Mouse (Mus musculus): ENCODE results near the gene Tm9sf2. TPM values are rescaled to one million over a fixed set of nuclear protein-coding genes. Genes with fewer than 3 reads are reported as not detected.

The Tm9sf2 gene
- total RNA-seq, 2 experiments from 2014 or later = 128 to 132 TPM

GRCm38 (mm10) chr14:122168912-122169311 is 62.1 kb downstream of the Tm9sf2 start:
- intact Hi-C loops (cut with DNase I) = no loop called here
- no peak for DNase-seq

- DNase-seq = no peak
- intact Hi-C loops (cut with DNase I) = no loop called here
These were observed 63.5 kb downstream of the Tm9sf2 start for GRCm38 (mm10) chr14:122170202-122170781.

GRCm38 (mm10) chr14:122171031-122171430 is 64.2 kb downstream of the Tm9sf2 start:
- no peak for DNase-seq
- intact Hi-C loops (cut with DNase I) = no loop called here

- intact Hi-C loops (cut with DNase I) = no loop called here
- DNase-seq = no peak
These were observed 69.5 kb downstream of the Tm9sf2 start for GRCm38 (mm10) chr14:122176263-122176798.

GRCm38 (mm10) chr14:122179262-122179661 is 72.4 kb downstream of the Tm9sf2 start:
- peak; percentile 15 to 28 for DNase-seq

GRCm38 (mm10) chr14:122181078-122181814 is 74.4 kb downstream of the Tm9sf2 start, which contains the start of gene Clybl:
Clybl (plus strand) TSS chr14:122181704.
- intact Hi-C loops (cut with DNase I) = no loop called here
- peak; percentile 98 to 99 for DNase-seq

More at GRCm38 (mm10) chr14:122179262-122179661, 72.4 kb downstream of the Tm9sf2 start:
- intact Hi-C loops (cut with DNase I) = no loop called here

- no peak for DNase-seq
- intact Hi-C loops (cut with DNase I) = no loop called here
These were observed 74.9 kb downstream of the Tm9sf2 start for GRCm38 (mm10) chr14:122181815-122182157.

- intact Hi-C loops (cut with DNase I) = no loop called here
- DNase-seq = no peak
These were observed 75.4 kb downstream of the Tm9sf2 start for GRCm38 (mm10) chr14:122182220-122182619.

- intact Hi-C loops (cut with DNase I) = no loop called here
These were observed 77.1 kb downstream of the Tm9sf2 start for GRCm38 (mm10) chr14:122183974-122184373.

GRCm38 (mm10) chr14:122188250-122188649 is 81.4 kb downstream of the Tm9sf2 start:
- no peak for DNase-seq
- intact Hi-C loops (cut with DNase I) = no loop called here

More at GRCm38 (mm10) chr14:122183974-122184373, 77.1 kb downstream of the Tm9sf2 start:
- no peak for DNase-seq

- intact Hi-C loops (cut with DNase I) = loop anchor here (10.0 kb wide), 1 partner anchor 685 kb away; no protein-coding TSS in a partner anchor
- DNase-seq = no peak
These were observed 83.1 kb downstream of the Tm9sf2 start for GRCm38 (mm10) chr14:122189901-122190300.

GRCm38 (mm10) chr14:122190527-122190926 is 83.7 kb downstream of the Tm9sf2 start:
- no peak for DNase-seq
- intact Hi-C loops (cut with DNase I) = loop anchor here (10.0 kb wide), 1 partner anchor 684 kb away; no protein-coding TSS in a partner anchor

- intact Hi-C loops (cut with DNase I) = loop anchor here (10.0 kb wide), 1 partner anchor 684 kb away; no protein-coding TSS in a partner anchor
These were observed 84.2 kb downstream of the Tm9sf2 start for GRCm38 (mm10) chr14:122190941-122191510.

GRCm38 (mm10) chr14:122194630-122195029 is 87.8 kb downstream of the Tm9sf2 start:
- intact Hi-C loops (cut with DNase I) = loop anchor here (10.0 kb wide), 1 partner anchor 680 kb away; no protein-coding TSS in a partner anchor
- no peak for DNase-seq

More at GRCm38 (mm10) chr14:122190941-122191510, 84.2 kb downstream of the Tm9sf2 start:
- peak; percentile 52 to 66 for DNase-seq

GRCm38 (mm10) chr14:122196851-122197250 is 90.0 kb downstream of the Tm9sf2 start:
- intact Hi-C loops (cut with DNase I) = loop anchor here (10.0 kb wide), 1 partner anchor 678 kb away; no protein-coding TSS in a partner anchor
- no peak for DNase-seq

GRCm38 (mm10) chr14:122200247-122200885 is 93.5 kb downstream of the Tm9sf2 start:
- intact Hi-C loops (cut with DNase I) = no loop called here
- no peak for DNase-seq

GRCm38 (mm10) chr14:122209177-122209576 is 102.3 kb downstream of the Tm9sf2 start:
- no peak for DNase-seq
- intact Hi-C loops (cut with DNase I) = loop anchor here (5.0 kb wide), 1 partner anchor 52 kb away; no protein-coding TSS in a partner anchor

Measured in heart, postnatal 36 days (tissue).